Mouse (Mus musculus): Measurements from ENCODE around the gene Vmn1r86. TPM values are rescaled to one million over a fixed set of nuclear protein-coding genes. Genes with fewer than 3 reads are reported as not detected.

The Vmn1r86 gene
- total and polyA plus RNA-seq, 3 experiments: not detected

GRCm38 (mm10) chr7:13053501-13053900 is 66.2 kb downstream of the Vmn1r86 start:
- Histone ChIP-seq H3K4me1 (ENCODE audit: control insufficient read depth in 1 of 2, insufficient read depth in 2 of 2) (peaks cover 0 to 10% of the 10 kb centered on the region in 2 experiments; a peak in 1 of 4 replicates), H3K4me2 (ENCODE audit: insufficient read depth, low read depth, poor library complexity, severe bottlenecking) (no peak overlapping the region), H3K27me3 (replicated peaks) (peaks cover 26% of the 10 kb centered on the region), H3K79me2 (replicated peaks; ENCODE audit: control insufficient read depth, extremely low read depth, insufficient read depth, poor library complexity, severe bottlenecking) (no peaks in the 10 kb centered on the region), H3K36me3 (replicated peaks in 1 of 2; ENCODE audit: control insufficient read depth in 1 of 2, insufficient read depth in 1 of 2, low read length in 1 of 2) (no peaks in the 10 kb centered on the region), H3K9ac (ENCODE audit: insufficient read depth, low read depth) (no peak overlapping the region), H3K27ac (ENCODE audit: insufficient read depth, low read depth) (no peak overlapping the region), H3K9me3 (replicated peaks; ENCODE audit: low read length) (no peaks in the 10 kb centered on the region), H3K4me3 (replicated peaks in 1 of 3; ENCODE audit: low read depth in 2 of 3, low read length in 2 of 3, poor library complexity in 1 of 3) (no peak overlapping the region)
- no peak for TF ChIP-seq PAX5 (IDR thresholded peaks at IDR 0.05; ENCODE audit: low read length)
- TF ChIP-seq CHD2 (IDR thresholded peaks at IDR 0.05; ENCODE audit: low read length): no peak
- no peak for TF ChIP-seq EP300 (IDR thresholded peaks at IDR 0.05; ENCODE audit: low read length)
- no peak for TF ChIP-seq JUND (conservative IDR thresholded peaks at IDR 0.05; ENCODE audit: low read depth, low read length)
- TF ChIP-seq SIN3A (IDR thresholded peaks at IDR 0.05; ENCODE audit: low read length): no peak
- TF ChIP-seq IRF4 (IDR thresholded peaks at IDR 0.05; ENCODE audit: low read depth, low read length): no peak
- TF ChIP-seq MEF2A (IDR thresholded peaks at IDR 0.05; ENCODE audit: borderline replicate concordance, low read depth, low read length): no peak
- dilution Hi-C loops (cut with MboI; ENCODE audit: extremely low pct_ligation_motif_present, extremely low pct_unique_long_range_greater_than_20kb, low sequenced_read_pairs): no loop called here
- no peak for DNase-seq (ENCODE audit: extremely low read depth)
- in situ Hi-C loops (cut with MboI; ENCODE audit: low pct_ligation_motif_present, low pct_unique_long_range_greater_than_20kb, low sequenced_read_pairs): loop anchor here (25.0 kb wide), 2 partner anchors 234 to 1259 kb away; partner anchors contain the start of genes Lig1 and Zswim9

GRCm38 (mm10) chr7:13053001-13053400 is 66.7 kb downstream of the Vmn1r86 start:
- H3K4me1 ChIP-seq (ENCODE audit: control insufficient read depth in 1 of 2, insufficient read depth in 2 of 2): peaks cover 0 to 10% of the 10 kb centered on the region in 2 experiments; a peak in 1 of 4 replicates
- TF ChIP-seq MEF2A (IDR thresholded peaks at IDR 0.05; ENCODE audit: borderline replicate concordance, low read depth, low read length) (no peak), ETS1 (conservative IDR thresholded peaks at IDR 0.05; ENCODE audit: low read depth, low read length) (no peak), IRF4 (IDR thresholded peaks at IDR 0.05; ENCODE audit: low read depth, low read length) (no peak), SIN3A (IDR thresholded peaks at IDR 0.05; ENCODE audit: low read length) (no peak), EP300 (IDR thresholded peaks at IDR 0.05; ENCODE audit: low read length) (no peak), JUN (IDR thresholded peaks at IDR 0.05; ENCODE audit: insufficient read depth, low read depth, low read length) (no peak), USF1 (IDR thresholded peaks at IDR 0.05; ENCODE audit: low read depth, low read length) (no peak), ZMIZ1 (IDR thresholded peaks at IDR 0.05; ENCODE audit: low read depth, low read length) (no peak), MYC (IDR thresholded peaks at IDR 0.05; ENCODE audit: low read depth, low read length) (no peak), SMC3 (IDR thresholded peaks at IDR 0.05; ENCODE audit: low read depth, low read length) (no peak), UBTF (IDR thresholded peaks at IDR 0.05; ENCODE audit: low read depth, low read length) (no peak), MXI1 (IDR thresholded peaks at IDR 0.05; ENCODE audit: low read depth, low read length) (no peak), USF2 (conservative IDR thresholded peaks at IDR 0.05; ENCODE audit: low read depth, low read length) (no peak), CTCF (conservative IDR thresholded peaks at IDR 0.05 in 1 of 2, IDR thresholded peaks at IDR 0.05 in 1 of 2; ENCODE audit: low read depth in 2 of 2, low read length in 2 of 2) (no peak)
- peaks cover 26% of the 10 kb centered on the region for H3K27me3 ChIP-seq (replicated peaks)
- H3K9ac ChIP-seq (ENCODE audit: insufficient read depth, low read depth): no peak overlapping the region
- no peak overlapping the region for H3K4me3 ChIP-seq (replicated peaks in 1 of 3; ENCODE audit: low read depth in 2 of 3, low read length in 2 of 3, poor library complexity in 1 of 3)
- H3K79me2 ChIP-seq (replicated peaks; ENCODE audit: control insufficient read depth, extremely low read depth, insufficient read depth, poor library complexity, severe bottlenecking): no peaks in the 10 kb centered on the region
- DNase-seq (ENCODE audit: extremely low read depth): no peak
- no peaks in the 10 kb centered on the region for H3K36me3 ChIP-seq (replicated peaks in 1 of 2; ENCODE audit: control insufficient read depth in 1 of 2, insufficient read depth in 1 of 2, low read length in 1 of 2)
- in situ Hi-C loops (cut with MboI; ENCODE audit: low pct_ligation_motif_present, low pct_unique_long_range_greater_than_20kb, low sequenced_read_pairs): loop anchor here (25.0 kb wide), 2 partner anchors 234 to 1259 kb away; partner anchors contain the start of genes Lig1 and Zswim9
- H3K9me3 ChIP-seq (replicated peaks; ENCODE audit: low read length): no peaks in the 10 kb centered on the region
- H3K27ac ChIP-seq (ENCODE audit: insufficient read depth, low read depth): no peak overlapping the region
- no peak overlapping the region for H3K4me2 ChIP-seq (ENCODE audit: insufficient read depth, low read depth, poor library complexity, severe bottlenecking)
- dilution Hi-C loops (cut with MboI; ENCODE audit: extremely low pct_ligation_motif_present, extremely low pct_unique_long_range_greater_than_20kb, low sequenced_read_pairs): no loop called here

Other genes starting within 250 kb of the Vmn1r86 start
- 1.2 and 1.4 TPM in 2 replicates for gene Zfp128, start 238.7 kb downstream of the Vmn1r86 start, total RNA-seq (2012; rRNA removed)
- 0.96 and 1.2 TPM in 2 replicates for gene Zfp128, start 238.7 kb downstream of the Vmn1r86 start, total RNA-seq (2014; rRNA removed)
- 0.61 and 0.78 TPM in 2 replicates for gene Zfp128, start 238.7 kb downstream of the Vmn1r86 start, polyA plus RNA-seq (2012; ENCODE audit: insufficient read length, low read depth)
- gene Zscan22, start 222.1 kb downstream of the Vmn1r86 start, total RNA-seq (2012; rRNA removed): 3.2 and 4.2 TPM in 2 replicates
- gene Zscan22, start 222.1 kb downstream of the Vmn1r86 start, total RNA-seq (2014; rRNA removed): 2.8 and 3.3 TPM in 2 replicates
- 7.6 and 8.9 TPM in 2 replicates for gene Zscan22, start 222.1 kb downstream of the Vmn1r86 start, polyA plus RNA-seq (2012; ENCODE audit: insufficient read length, low read depth)
- gene Rps5, start 197.6 kb downstream of the Vmn1r86 start, total RNA-seq (2012; rRNA removed): 3,671 and 4,026 TPM in 2 replicates
- gene Rps5, start 197.6 kb downstream of the Vmn1r86 start, total RNA-seq (2014; rRNA removed): 3,631 and 4,293 TPM in 2 replicates
- gene Rps5, start 197.6 kb downstream of the Vmn1r86 start, polyA plus RNA-seq (2012; ENCODE audit: insufficient read length, low read depth): 2,088 and 2,166 TPM in 2 replicates
- gene Rnf225, start 192.5 kb downstream of the Vmn1r86 start, total RNA-seq (2012; rRNA removed): 1.1 and 1.3 TPM in 2 replicates
- gene Rnf225, start 192.5 kb downstream of the Vmn1r86 start, total RNA-seq (2014; rRNA removed): 0.89 and 0.90 TPM in 2 replicates
- 3.4 and 4.0 TPM in 2 replicates for gene Rnf225, start 192.5 kb downstream of the Vmn1r86 start, polyA plus RNA-seq (2012; ENCODE audit: insufficient read length, low read depth)
- 6.4 and 8.7 TPM in 2 replicates for gene Zfp324, start 154.1 kb downstream of the Vmn1r86 start, total RNA-seq (2012; rRNA removed)
- gene Zfp324, start 154.1 kb downstream of the Vmn1r86 start, total RNA-seq (2014; rRNA removed): 6.3 and 7.3 TPM in 2 replicates
- gene Zfp324, start 154.1 kb downstream of the Vmn1r86 start, polyA plus RNA-seq (2012; ENCODE audit: insufficient read length, low read depth): 3.8 and 4.2 TPM in 2 replicates
- 7.5 and 7.8 TPM in 2 replicates for gene Zfp446, start 142.1 kb downstream of the Vmn1r86 start, total RNA-seq (2012; rRNA removed)
- 11.9 and 12.8 TPM in 2 replicates for gene Zfp446, start 142.1 kb downstream of the Vmn1r86 start, total RNA-seq (2014; rRNA removed)
- gene Zfp446, start 142.1 kb downstream of the Vmn1r86 start, polyA plus RNA-seq (2012; ENCODE audit: insufficient read length, low read depth): 12.5 and 12.9 TPM in 2 replicates
- gene Slc27a5, start 121.7 kb downstream of the Vmn1r86 start, total RNA-seq (2012; rRNA removed): 0.04 TPM in 1 of 2 replicates, not detected in the other
- gene Slc27a5, start 121.7 kb downstream of the Vmn1r86 start, total RNA-seq (2014; rRNA removed): not detected in 2 replicates
- gene Slc27a5, start 121.7 kb downstream of the Vmn1r86 start, polyA plus RNA-seq (2012; ENCODE audit: insufficient read length, low read depth): not detected in 2 replicates
- 500 and 583 TPM in 2 replicates for gene Trim28, start 120.8 kb downstream of the Vmn1r86 start, total RNA-seq (2012; rRNA removed)
- gene Trim28, start 120.8 kb downstream of the Vmn1r86 start, total RNA-seq (2014; rRNA removed): 495 and 516 TPM in 2 replicates
- 728 and 891 TPM in 2 replicates for gene Trim28, start 120.8 kb downstream of the Vmn1r86 start, polyA plus RNA-seq (2012; ENCODE audit: insufficient read length, low read depth)
- 9.5 and 12.1 TPM in 2 replicates for gene Zbtb45, start 109.9 kb downstream of the Vmn1r86 start, total RNA-seq (2012; rRNA removed)
- gene Zbtb45, start 109.9 kb downstream of the Vmn1r86 start, total RNA-seq (2014; rRNA removed): 6.7 and 6.8 TPM in 2 replicates
- 16.7 and 17.1 TPM in 2 replicates for gene Zbtb45, start 109.9 kb downstream of the Vmn1r86 start, polyA plus RNA-seq (2012; ENCODE audit: insufficient read length, low read depth)
- gene Chmp2a, start 85.1 kb downstream of the Vmn1r86 start, total RNA-seq (2012; rRNA removed): 110 and 115 TPM in 2 replicates
- 131 and 141 TPM in 2 replicates for gene Chmp2a, start 85.1 kb downstream of the Vmn1r86 start, total RNA-seq (2014; rRNA removed)
- gene Chmp2a, start 85.1 kb downstream of the Vmn1r86 start, polyA plus RNA-seq (2012; ENCODE audit: insufficient read length, low read depth): 134 and 148 TPM in 2 replicates
- 134 and 156 TPM in 2 replicates for gene Ube2m, start 81.6 kb downstream of the Vmn1r86 start, total RNA-seq (2012; rRNA removed)
- gene Ube2m, start 81.6 kb downstream of the Vmn1r86 start, total RNA-seq (2014; rRNA removed): 227 and 244 TPM in 2 replicates
- 215 and 272 TPM in 2 replicates for gene Ube2m, start 81.6 kb downstream of the Vmn1r86 start, polyA plus RNA-seq (2012; ENCODE audit: insufficient read length, low read depth)
- gene Mzf1, start 65.2 kb downstream of the Vmn1r86 start, total RNA-seq (2012; rRNA removed): 0.46 and 0.55 TPM in 2 replicates
- 0.31 and 0.34 TPM in 2 replicates for gene Mzf1, start 65.2 kb downstream of the Vmn1r86 start, total RNA-seq (2014; rRNA removed)
- gene Mzf1, start 65.2 kb downstream of the Vmn1r86 start, polyA plus RNA-seq (2012; ENCODE audit: insufficient read length, low read depth): 0.50 and 0.68 TPM in 2 replicates
- gene Vmn1r85, start 24.7 kb downstream of the Vmn1r86 start, total RNA-seq (2012; rRNA removed): not detected in 2 replicates
- not detected in 2 replicates for gene Vmn1r85, start 24.7 kb downstream of the Vmn1r86 start, total RNA-seq (2014; rRNA removed)
- gene Vmn1r85, start 24.7 kb downstream of the Vmn1r86 start, polyA plus RNA-seq (2012; ENCODE audit: insufficient read length, low read depth): not detected in 2 replicates
- not detected in 2 replicates for gene Vmn1r87, start 20.2 kb upstream of the Vmn1r86 start, total RNA-seq (2012; rRNA removed)
- gene Vmn1r87, start 20.2 kb upstream of the Vmn1r86 start, total RNA-seq (2014; rRNA removed): not detected in 2 replicates
- gene Vmn1r87, start 20.2 kb upstream of the Vmn1r86 start, polyA plus RNA-seq (2012; ENCODE audit: insufficient read length, low read depth): not detected in 2 replicates
- 0.29 and 0.34 TPM in 2 replicates for gene Vmn1r88, start 39.7 kb upstream of the Vmn1r86 start, total RNA-seq (2012; rRNA removed)
- 0.03 TPM in 1 of 2 replicates, not detected in the other for gene Vmn1r88, start 39.7 kb upstream of the Vmn1r86 start, total RNA-seq (2014; rRNA removed)
- gene Vmn1r88, start 39.7 kb upstream of the Vmn1r86 start, polyA plus RNA-seq (2012; ENCODE audit: insufficient read length, low read depth): 0.07 and 0.10 TPM in 2 replicates
- not detected in 2 replicates for gene Vmn1r89, start 93.1 kb upstream of the Vmn1r86 start, total RNA-seq (2012; rRNA removed)
- not detected in 2 replicates for gene Vmn1r89, start 93.1 kb upstream of the Vmn1r86 start, total RNA-seq (2014; rRNA removed)
- gene Vmn1r89, start 93.1 kb upstream of the Vmn1r86 start, polyA plus RNA-seq (2012; ENCODE audit: insufficient read length, low read depth): not detected in 2 replicates
- 82.4 and 86.2 TPM in 2 replicates for gene Lig1, start 157.4 kb upstream of the Vmn1r86 start, total RNA-seq (2012; rRNA removed)
- 34.8 and 42.0 TPM in 2 replicates for gene Lig1, start 157.4 kb upstream of the Vmn1r86 start, total RNA-seq (2014; rRNA removed)
- 163 and 204 TPM in 2 replicates for gene Lig1, start 157.4 kb upstream of the Vmn1r86 start, polyA plus RNA-seq (2012; ENCODE audit: insufficient read length, low read depth)
- 3.8 and 4.2 TPM in 2 replicates for gene Zswim9, start 158.8 kb upstream of the Vmn1r86 start, total RNA-seq (2012; rRNA removed)
- gene Zswim9, start 158.8 kb upstream of the Vmn1r86 start, total RNA-seq (2014; rRNA removed): 1.2 and 1.3 TPM in 2 replicates
- gene Zswim9, start 158.8 kb upstream of the Vmn1r86 start, polyA plus RNA-seq (2012; ENCODE audit: insufficient read length, low read depth): 5.1 and 5.5 TPM in 2 replicates
- gene Pla2g4c, start 204.7 kb upstream of the Vmn1r86 start, total RNA-seq (2012; rRNA removed): 0.17 and 0.55 TPM in 2 replicates
- 1.1 TPM in 2 replicates for gene Pla2g4c, start 204.7 kb upstream of the Vmn1r86 start, total RNA-seq (2014; rRNA removed)
- gene Pla2g4c, start 204.7 kb upstream of the Vmn1r86 start, polyA plus RNA-seq (2012; ENCODE audit: insufficient read length, low read depth): 1.4 and 1.7 TPM in 2 replicates